ENCODE assay signal across 9 mouse cellular contexts in genomic region chr1:138559213-138560101, GRCm38 (mm10).
A peak's percentile ranks its signal among the peaks of the same experiment; 100 is the strongest.
DNase-seq lines count a peak whose midpoint lies in the region; ATAC-seq lines count a peak whose summit lies in the region.
"Had no signal": no experiment of that assay in that cellular context is flagged by ENCODE, and none has a peak within 500 bp of the region (broad histone marks: within the 10 kb centered on the region; RNA-seq: fewer than 3 reads in every experiment).

No protein-coding gene starts in this region.

- H3K9me3 ChIP-seq in heart, embryonic 12.5 days (replicated peaks): no peaks in the 10 kb centered on the region

- H3K36me3 ChIP-seq in heart, embryonic 12.5 days: peaks cover 7% of the 10 kb centered on the region

- intact Hi-C loops in left cerebral cortex, postnatal 4 days (cut with DNase I): no loop called here
- intact Hi-C loops in left cerebral cortex, postnatal 36 days (cut with DNase I): no loop called here

- H3K4me1 ChIP-seq in heart, embryonic 12.5 days (replicated peaks): no peaks in the 10 kb centered on the region

- WGBS in heart, embryonic 12.5 days: 67% methylated on average over 12 of the region's 12 CpGs

- peak; percentile 65 for ATAC-seq in inflammation-experienced regulatory T-cells, adult 6 months
- ATAC-seq in neutrophil, adult 5-6 weeks (ENCODE audit: extremely low read depth, insufficient number of reproducible peaks, low FRiP score, poor library complexity, severe bottlenecking): peak; percentile 36; the same call in 1 of the 2 replicates
- ATAC-seq in heart, embryonic 12.5 days (ENCODE audit: insufficient number of reproducible peaks, low FRiP score): no peak

- H3K27ac ChIP-seq in heart, embryonic 12.5 days (ENCODE audit: poor library complexity, severe bottlenecking): no peak overlapping the region

- H3K9ac ChIP-seq in heart, embryonic 12.5 days: no peak overlapping the region

- DNase-seq in left cerebral cortex, postnatal 4 days: peak; percentile 56
- no peak for DNase-seq in left cerebral cortex, postnatal 36 days (ENCODE audit: low spot score in 2 of 2)
- DNase-seq in embryo, embryonic 9.5 days (ENCODE audit: extremely low spot score): peak; percentile 43
- no peak for DNase-seq in c-Kit-positive CD71-positive TER-119-positive erythroid progenitor cells, embryonic 14.5 days (ENCODE audit: low spot score)
- no peak for DNase-seq in kidney, adult 18-20 months
- DNase-seq: adrenal gland, adult 8-10 months had no signal

- H3K4me2 ChIP-seq in heart, embryonic 12.5 days: no peak overlapping the region

- H3K27me3 ChIP-seq in heart, embryonic 12.5 days (replicated peaks): no peaks in the 10 kb centered on the region

- no peak overlapping the region for H3K4me3 ChIP-seq in heart, embryonic 12.5 days

Comparison
In these comparisons a context has a peak if more than half of its experiments do, and no peak if none do; other contexts are left out.
1. DNase-seq: peak in left cerebral cortex, postnatal 4 days (single experiment) and embryo, embryonic 9.5 days (single experiment); none in left cerebral cortex, postnatal 36 days (0 of 2), c-Kit-positive CD71-positive TER-119-positive erythroid progenitor cells, embryonic 14.5 days (single experiment) and kidney, adult 18-20 months (single experiment).